Mouse (Mus musculus): ENCODE results near the gene Nectin3.
"Not testable (repeated sequence)": the region's sequence is repeated elsewhere in the genome, so short reads cannot be mapped to it uniquely, and the experiment has no call there.

Gene Nectin3

DNA sequence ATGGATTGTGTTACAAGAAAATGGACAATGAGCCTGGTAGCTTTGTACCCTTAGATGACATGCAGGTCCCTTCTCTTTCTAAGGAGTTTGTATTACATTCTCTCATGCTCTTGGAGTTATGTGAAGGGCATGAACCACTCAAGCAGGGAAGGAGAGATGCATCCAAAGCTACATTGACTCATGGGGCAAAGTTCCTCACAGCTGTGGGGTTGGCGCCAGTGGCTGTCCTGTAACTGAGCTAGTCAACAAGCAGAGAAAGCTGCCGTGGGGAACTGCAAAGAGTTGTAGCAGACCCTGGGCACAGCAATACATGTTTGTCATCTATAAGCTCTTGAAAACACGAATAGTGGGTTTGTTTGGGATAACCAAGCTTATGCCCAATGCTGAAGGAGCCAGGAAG, 82.1 kb downstream of the Nectin3 start:
- no peak for DNase-seq (ENCODE audit: low read depth)

- DNase-seq (ENCODE audit: low read depth), result no peak
These were observed 87.6 kb downstream of the Nectin3 start for GRCm38 (mm10) chr16:46410739-46411057.

DNA sequence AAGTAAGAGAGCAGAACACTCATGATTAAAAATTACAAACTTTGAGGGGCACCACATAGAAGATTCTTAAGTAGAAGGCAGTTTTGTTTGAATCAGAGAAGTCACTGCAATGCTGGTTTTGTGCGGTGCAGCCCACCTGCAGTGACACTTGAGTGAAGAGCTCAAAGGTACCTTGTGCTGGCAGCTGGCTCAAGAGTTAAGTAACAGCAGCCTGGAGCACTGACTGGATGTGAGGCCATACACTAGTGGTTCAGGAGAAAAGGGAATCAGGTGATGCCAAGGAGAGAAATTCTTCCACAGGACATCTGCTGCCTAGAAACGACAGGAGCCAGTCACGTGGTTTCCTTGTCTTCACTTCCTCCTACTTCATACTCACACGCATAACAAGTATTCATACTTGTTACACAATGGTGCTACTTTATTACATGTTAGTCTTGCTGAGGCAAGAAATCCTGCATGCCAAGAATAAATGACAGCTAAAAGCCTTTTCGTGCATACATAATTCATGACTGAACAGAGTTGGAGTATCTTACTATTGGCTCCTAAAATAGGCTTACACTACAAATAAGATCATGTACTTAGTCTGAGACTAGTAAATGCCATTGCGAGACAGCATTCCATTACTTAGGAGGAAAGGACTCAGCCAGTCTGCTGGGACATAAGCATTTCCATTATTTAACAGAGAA, 88.1 kb downstream of the Nectin3 start:
- DNase-seq (ENCODE audit: low read depth), result no peak

DNA sequence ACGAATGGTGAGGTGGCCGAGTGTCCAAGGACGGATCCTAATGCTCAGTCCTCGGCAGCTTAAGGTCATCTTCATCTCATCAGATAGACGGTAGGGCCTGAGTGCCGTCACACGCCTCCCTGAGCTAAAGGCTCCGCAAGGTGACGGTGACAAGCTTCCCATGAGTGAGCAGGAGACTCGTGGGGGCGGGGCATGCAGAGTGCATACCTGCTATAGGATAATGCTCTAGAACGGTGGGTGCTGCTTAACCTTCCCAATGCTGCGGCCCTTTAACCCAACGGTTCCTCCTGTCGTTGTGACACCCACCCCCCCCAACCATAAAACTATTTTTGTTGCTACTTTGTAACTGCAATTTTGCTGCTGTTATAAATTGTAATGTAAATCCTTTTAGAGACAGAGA, 90.3 kb downstream of the Nectin3 start:
- no peak for DNase-seq (ENCODE audit: low read depth)

GRCm38 (mm10) chr16:46406844-46407639, 91.3 kb downstream of the Nectin3 start:
- DNase-seq (ENCODE audit: low read depth), result no peak

GRCm38 (mm10) chr16:46397945-46398344, 100.4 kb downstream of the Nectin3 start:
- DNase-seq (ENCODE audit: low read depth), result no peak

GRCm38 (mm10) chr16:46389415-46390033, 108.8 kb downstream of the Nectin3 start:
- no peak for DNase-seq (ENCODE audit: low read depth)

- no peak for DNase-seq (ENCODE audit: low read depth)
These were observed 109.6 kb downstream of the Nectin3 start for GRCm38 (mm10) chr16:46388527-46389414.

DNA sequence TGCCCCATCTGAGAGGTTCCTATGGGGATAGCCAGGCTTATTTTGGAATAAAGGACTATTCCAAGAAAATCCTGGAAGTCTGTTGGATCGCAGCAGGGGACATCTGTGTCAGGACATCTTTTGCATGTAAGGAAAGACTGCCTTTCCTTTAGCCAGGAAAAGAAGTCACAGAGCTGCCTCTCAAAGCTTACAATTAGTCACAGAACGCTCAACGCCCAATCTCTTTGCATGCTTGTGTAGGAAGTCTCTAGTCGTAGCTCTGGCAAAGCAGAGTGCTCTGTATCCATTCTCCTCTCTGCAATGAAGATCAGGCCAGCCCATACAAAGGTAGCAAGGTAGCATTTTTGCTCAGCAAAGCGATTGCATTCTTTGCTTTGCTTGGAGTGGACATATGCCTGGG, 114.0 kb downstream of the Nectin3 start:
- DNase-seq (ENCODE audit: low read depth), result no peak

- no peak for DNase-seq (ENCODE audit: low read depth)
These were observed 115.0 kb downstream of the Nectin3 start for GRCm38 (mm10) chr16:46383344-46383743.

GRCm38 (mm10) chr16:46376575-46376974, 121.8 kb downstream of the Nectin3 start:
- DNase-seq (ENCODE audit: low read depth), result no peak

DNA sequence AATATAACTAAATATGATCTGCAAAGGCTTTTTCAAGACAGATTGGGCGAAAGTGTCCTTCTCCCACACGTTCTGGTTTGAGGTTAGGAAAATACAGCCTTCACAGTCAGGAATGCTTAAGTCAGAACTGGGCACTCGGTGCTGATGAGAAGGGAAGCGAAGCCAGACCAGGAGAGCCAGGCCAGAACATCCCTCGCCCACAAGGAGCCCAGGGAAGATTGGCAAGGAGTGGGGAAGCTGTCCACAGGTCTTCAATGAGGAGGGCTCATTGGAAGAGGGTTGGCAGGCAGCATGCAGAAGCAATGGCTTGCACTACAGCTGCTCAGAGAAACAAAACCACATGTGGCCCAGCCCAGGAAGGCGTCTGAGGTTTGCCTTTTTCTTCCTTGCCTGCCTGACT, 136.3 kb downstream of the Nectin3 start:
- no peak for DNase-seq (ENCODE audit: low read depth)

GRCm38 (mm10) chr16:46357658-46358057, 140.7 kb downstream of the Nectin3 start:
- DNase-seq (ENCODE audit: low read depth), result not testable (repeated sequence)

DNA sequence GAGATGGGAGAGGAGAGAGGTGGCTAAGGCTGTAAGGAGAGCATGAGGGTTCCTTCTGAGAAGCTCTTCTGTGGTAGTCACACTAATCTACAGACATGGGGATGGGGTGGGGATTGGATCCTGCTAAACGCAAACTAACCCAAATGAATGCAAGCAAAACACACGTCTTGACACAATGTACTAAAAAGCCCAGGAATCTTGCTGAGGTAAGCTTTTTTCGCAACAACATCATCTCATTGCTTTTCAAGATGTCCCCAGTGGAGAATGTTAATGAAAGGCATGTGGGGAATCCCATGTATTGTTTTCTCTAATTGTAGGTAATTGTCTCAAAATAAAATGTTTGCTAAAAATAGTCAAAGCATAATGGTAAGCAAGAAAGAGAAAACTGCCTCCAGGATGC, 141.7 kb downstream of the Nectin3 start:
- DNase-seq (ENCODE audit: low read depth), result no peak
